Mouse (Mus musculus) mature B cell (primary cell): ENCODE data around the gene Asic5.

Experiments used
- in situ Hi-C: fragments of 300-500 bp; cut with MboI; formaldehyde crosslinking; loops from 2 replicates; pipeline ENCODE4 v1.14.3; 2019

Gene Asic5

GRCm38 (mm10) chr3:81981990-81982389, at the start of gene Asic5:
Gene Asic5, plus strand, starts transcription at chr3:81982290.
- in situ Hi-C loops = no loop called here

- in situ Hi-C loops = loop anchor here (25.0 kb wide), 1 partner anchor 429 kb away; the partner anchor contains the start of gene Map9
These were observed 48.7 kb upstream of the Asic5 start for GRCm38 (mm10) chr3:81933348-81933747.

- in situ Hi-C loops = loop anchor here (25.0 kb wide), 1 partner anchor 423 kb away; the partner anchor contains the start of gene Map9
These were observed 43.2 kb upstream of the Asic5 start for GRCm38 (mm10) chr3:81938924-81939323.

GRCm38 (mm10) chr3:81942341-81942740, 39.7 kb upstream of the Asic5 start:
- in situ Hi-C loops = loop anchor here (25.0 kb wide), 1 partner anchor 420 kb away; the partner anchor contains the start of gene Map9

GRCm38 (mm10) chr3:81943097-81943496, 39.0 kb upstream of the Asic5 start:
- in situ Hi-C loops = loop anchor here (25.0 kb wide), 1 partner anchor 419 kb away; the partner anchor contains the start of gene Map9

GRCm38 (mm10) chr3:81944851-81945393, 37.2 kb upstream of the Asic5 start:
- in situ Hi-C loops = loop anchor here (25.0 kb wide), 1 partner anchor 417 kb away; the partner anchor contains the start of gene Map9

GRCm38 (mm10) chr3:81949048-81949447, 33.0 kb upstream of the Asic5 start:
- in situ Hi-C loops = loop anchor here (25.0 kb wide), 1 partner anchor 413 kb away; the partner anchor contains the start of gene Map9

GRCm38 (mm10) chr3:81951785-81952184, 30.3 kb upstream of the Asic5 start:
- in situ Hi-C loops = no loop called here

GRCm38 (mm10) chr3:81957484-81957883, 24.6 kb upstream of the Asic5 start:
- in situ Hi-C loops = no loop called here

GRCm38 (mm10) chr3:81961336-81961735, 20.8 kb upstream of the Asic5 start:
- in situ Hi-C loops = no loop called here

- in situ Hi-C loops = no loop called here
These were observed 18.3 kb upstream of the Asic5 start for GRCm38 (mm10) chr3:81963768-81964167.

GRCm38 (mm10) chr3:81964596-81964995, 17.5 kb upstream of the Asic5 start:
- in situ Hi-C loops = no loop called here

- in situ Hi-C loops = no loop called here
These were observed 6.5 kb upstream of the Asic5 start for GRCm38 (mm10) chr3:81975607-81976006.

GRCm38 (mm10) chr3:81976102-81976501, 6.0 kb upstream of the Asic5 start, which contains the start of gene Tdo2:
Gene Tdo2, minus strand, starts transcription at chr3:81976202.
- in situ Hi-C loops = no loop called here

- in situ Hi-C loops = no loop called here
These were observed 514 bp upstream of the Asic5 start for GRCm38 (mm10) chr3:81981576-81981975.

- in situ Hi-C loops = no loop called here
These were observed 1.2 kb downstream of the Asic5 start for GRCm38 (mm10) chr3:81983120-81983895.

GRCm38 (mm10) chr3:81985100-81985499, 3.0 kb downstream of the Asic5 start:
- in situ Hi-C loops = no loop called here

- in situ Hi-C loops = no loop called here
These were observed 4.0 kb downstream of the Asic5 start for GRCm38 (mm10) chr3:81986103-81986502.

GRCm38 (mm10) chr3:81987628-81988027, 5.5 kb downstream of the Asic5 start:
- in situ Hi-C loops = no loop called here

GRCm38 (mm10) chr3:81989692-81990141, 7.6 kb downstream of the Asic5 start:
- in situ Hi-C loops = no loop called here

GRCm38 (mm10) chr3:81990531-81990930, 8.4 kb downstream of the Asic5 start:
- in situ Hi-C loops = no loop called here

GRCm38 (mm10) chr3:81995371-81995770, 13.3 kb downstream of the Asic5 start:
- in situ Hi-C loops = no loop called here

GRCm38 (mm10) chr3:81995988-81996387, 13.9 kb downstream of the Asic5 start:
- in situ Hi-C loops = no loop called here
